Mouse (Mus musculus) CH12.LX (cell line): ENCODE measurements around the gene Il17rb. TPM values are rescaled to one million over a fixed set of nuclear protein-coding genes. Genes with fewer than 3 reads are reported as not detected.

Experiments
- DNase-seq: peaks from one replicate; pipeline ENCODE4 v3.0.0-alpha.2; 2013; ENCODE audit errors: extremely low read depth
- H3K27ac ChIP-seq: 2 replicates; pipeline ENCODE4 v1.5.1; 2012; ENCODE audit warnings: low read depth, mild to moderate bottlenecking, control low read depth, moderate library complexity; ENCODE audit not compliant: insufficient read depth
- H3K27me3 ChIP-seq: replicated peaks from 2 replicates; pipeline ENCODE3; 2012; ENCODE audit warnings: inconsistent platforms
- H3K36me3 ChIP-seq, 2 experiments: replicated peaks in 1 of 2; 2 replicates each; pipeline versions ENCODE3 to v1.6.1; 2012; ENCODE audit warnings: inconsistent platforms in 1 of 2, low read length in 1 of 2, mild to moderate bottlenecking in 1 of 2, mixed read lengths in 1 of 2, moderate library complexity in 1 of 2; ENCODE audit not compliant: control insufficient read depth in 1 of 2, insufficient read depth in 1 of 2
- H3K4me1 ChIP-seq, 2 experiments: 2 replicates each; pipeline ENCODE4 v1.6.1; 2012; ENCODE audit warnings: inconsistent platforms in 1 of 2, moderate library complexity in 1 of 2; ENCODE audit not compliant: insufficient read depth in 2 of 2, control insufficient read depth in 1 of 2
- H3K4me2 ChIP-seq: 2 replicates; pipeline ENCODE4 v1.6.1; 2012; ENCODE audit warnings: low read depth, mild to moderate bottlenecking, control low read depth; ENCODE audit not compliant: poor library complexity, insufficient read depth, severe bottlenecking
- H3K4me3 ChIP-seq, 3 experiments: fragments of 150-350 bp in 1 of 3; sonication (generic) in 1 of 3; replicated peaks in 1 of 3; 2 replicates each; pipeline versions ENCODE3 to v1.5.1; 2011 to 2012; ENCODE audit warnings: low read depth in 2 of 3, low read length in 2 of 3, mild to moderate bottlenecking in 2 of 3, moderate library complexity in 2 of 3, control low read depth in 1 of 3, improper control_type of control experiment in 1 of 3, inconsistent platforms in 1 of 3, mixed read lengths in 1 of 3; ENCODE audit not compliant: poor library complexity in 1 of 3
- H3K79me2 ChIP-seq: replicated peaks from 2 replicates; pipeline ENCODE4 v1.6.1; 2012; ENCODE audit warnings: mild to moderate bottlenecking, moderate library complexity; ENCODE audit not compliant: control insufficient read depth, poor library complexity, insufficient read depth, severe bottlenecking; ENCODE audit errors: extremely low read depth
- H3K9ac ChIP-seq: 2 replicates; pipeline ENCODE4 v1.6.1; 2012; ENCODE audit warnings: low read depth, mild to moderate bottlenecking, control low read depth, moderate library complexity; ENCODE audit not compliant: insufficient read depth
- H3K9me3 ChIP-seq: replicated peaks from 2 replicates; pipeline ENCODE3; 2012; ENCODE audit warnings: low read length, inconsistent platforms, mixed read lengths
- BHLHE40 ChIP-seq: IDR thresholded peaks from 2 replicates; pipeline ENCODE4 v1.6.1; 2011; ENCODE audit warnings: mild to moderate bottlenecking, low read depth, low read length, improper control_type of control experiment
- CTCF ChIP-seq, 2 experiments: IDR thresholded peaks in 1 of 2; conservative IDR thresholded peaks in 1 of 2; 2 replicates each; pipeline ENCODE4 v1.5.1; 2011 to 2012; ENCODE audit warnings: low read depth in 2 of 2, low read length in 2 of 2, improper control_type of control experiment in 1 of 2, inconsistent platforms in 1 of 2, mild to moderate bottlenecking in 1 of 2, moderate library complexity in 1 of 2
- ELF1 ChIP-seq: IDR thresholded peaks from 2 replicates; pipeline ENCODE4 v1.6.1; 2014; ENCODE audit warnings: low read depth, mild to moderate bottlenecking, inconsistent platforms, low read length, improper control_type of control experiment
- EP300 ChIP-seq: IDR thresholded peaks from 2 replicates; pipeline ENCODE4 v1.6.1; 2011; ENCODE audit warnings: low read length, improper control_type of control experiment
- ETS1 ChIP-seq: conservative IDR thresholded peaks from 2 replicates; pipeline ENCODE4 v1.6.1; 2012; ENCODE audit warnings: low read depth, mild to moderate bottlenecking, inconsistent platforms, low read length, improper control_type of control experiment, moderate library complexity
- HCFC1 ChIP-seq: IDR thresholded peaks from 2 replicates; pipeline ENCODE4 v1.6.1; 2012; ENCODE audit warnings: low read depth, mild to moderate bottlenecking, inconsistent platforms, low read length, improper control_type of control experiment
- JUN ChIP-seq: IDR thresholded peaks from 2 replicates; pipeline ENCODE4 v1.6.1; 2011; ENCODE audit warnings: low read depth, mild to moderate bottlenecking, low read length, improper control_type of control experiment, moderate library complexity; ENCODE audit not compliant: insufficient read depth
- MAX ChIP-seq: IDR thresholded peaks from 2 replicates; pipeline ENCODE4 v1.6.1; 2011; ENCODE audit warnings: low read length, improper control_type of control experiment
- MXI1 ChIP-seq: IDR thresholded peaks from 2 replicates; pipeline ENCODE4 v1.6.1; 2011; ENCODE audit warnings: mild to moderate bottlenecking, low read depth, low read length, improper control_type of control experiment
- MYC ChIP-seq: IDR thresholded peaks from 2 replicates; pipeline ENCODE4 v1.6.1; 2011; ENCODE audit warnings: low read depth, mild to moderate bottlenecking, improper control_type of control experiment, low read length
- NELFE ChIP-seq: IDR thresholded peaks from 2 replicates; pipeline ENCODE4 v1.6.1; 2011; ENCODE audit warnings: low read depth, low read length, improper control_type of control experiment
- NRF1 ChIP-seq: IDR thresholded peaks from 2 replicates; pipeline ENCODE4 v1.6.1; 2014; ENCODE audit warnings: low read depth, mild to moderate bottlenecking, inconsistent platforms, low read length, improper control_type of control experiment, moderate library complexity
- POLR2AphosphoS2 ChIP-seq: IDR thresholded peaks from 2 replicates; pipeline ENCODE4 v1.6.1; 2011; ENCODE audit warnings: low read depth, low read length, improper control_type of control experiment
- SMC3 ChIP-seq: IDR thresholded peaks from 2 replicates; pipeline ENCODE4 v1.6.1; 2011; ENCODE audit warnings: low read depth, low read length, improper control_type of control experiment
- TBP ChIP-seq: conservative IDR thresholded peaks from 2 replicates; pipeline ENCODE4 v1.6.1; 2011; ENCODE audit warnings: low read depth, low read length, improper control_type of control experiment
- TCF12 ChIP-seq: IDR thresholded peaks from 2 replicates; pipeline ENCODE4 v1.6.1; 2014; ENCODE audit warnings: low read depth, mild to moderate bottlenecking, inconsistent platforms, low read length, improper control_type of control experiment
- UBTF ChIP-seq: IDR thresholded peaks from 2 replicates; pipeline ENCODE4 v1.6.1; 2012; ENCODE audit warnings: low read depth, mild to moderate bottlenecking, inconsistent platforms, low read length, improper control_type of control experiment, moderate library complexity
- USF1 ChIP-seq: IDR thresholded peaks from 2 replicates; pipeline ENCODE4 v1.6.1; 2014; ENCODE audit warnings: low read depth, mild to moderate bottlenecking, inconsistent platforms, low read length, improper control_type of control experiment
- ZKSCAN1 ChIP-seq: IDR thresholded peaks from 2 replicates; pipeline ENCODE4 v1.6.1; 2012; ENCODE audit warnings: low read depth, inconsistent platforms, low read length, improper control_type of control experiment, borderline replicate concordance
- ZMIZ1 ChIP-seq: IDR thresholded peaks from 2 replicates; pipeline ENCODE4 v1.6.1; 2012; ENCODE audit warnings: low read depth, mild to moderate bottlenecking, inconsistent platforms, low read length, improper control_type of control experiment
- ZNF384 ChIP-seq: IDR thresholded peaks from 2 replicates; pipeline ENCODE4 v1.6.1; 2012; ENCODE audit warnings: low read depth, low read length, improper control_type of control experiment, inconsistent platforms
- dilution Hi-C: fragments of 300-500 bp; cut with MboI; formaldehyde crosslinking; loops from 2 replicates; pipeline ENCODE4 v1.14.3; 2020; ENCODE audit warnings: low sequenced_read_pairs; ENCODE audit not compliant: extremely low pct_unique_long_range_greater_than_20kb, extremely low pct_ligation_motif_present
- in situ Hi-C: fragments of 300-500 bp; cut with MboI; formaldehyde crosslinking; loops from 3 replicates; pipeline ENCODE4 v1.14.3; 2019; ENCODE audit warnings: low sequenced_read_pairs, low pct_ligation_motif_present, low pct_unique_long_range_greater_than_20kb, mixed read lengths
- polyA plus RNA-seq: library from polyadenylated mRNA; unstranded; fragments of >175 nt; gene quantifications from 2 replicates; pipeline ENCODE4 v1.2.1, GENCODE M21; 2012; ENCODE audit warnings: low read depth; ENCODE audit not compliant: insufficient read length
- total RNA-seq, 2 experiments: library from RNA; depleted of rRNA; stranded (reverse); fragments of 300-350 nt in 1 of 2; fragments of >200 nt in 1 of 2; gene quantifications; 2 replicates each; pipeline ENCODE4 v1.2.3; 2012 to 2014

Gene Il17rb
- total and polyA plus RNA-seq, 3 experiments: 5.0 to 12.9 (median 6.7) TPM

- Histone ChIP-seq H3K27me3 (no peaks in the 10 kb centered on the region), H3K27ac (no peak overlapping the region), H3K4me1 (peaks cover 2 to 49% of the 10 kb centered on the region in 2 experiments; a peak in 3 of 4 replicates), H3K9me3 (no peaks in the 10 kb centered on the region), H3K4me3 (no peak overlapping the region), H3K79me2 (peaks cover 22% of the 10 kb centered on the region), H3K36me3 (peaks cover 36 to 66% of the 10 kb centered on the region in 2 experiments), H3K9ac (no peak overlapping the region)
- no peak for DNase-seq
- in situ Hi-C loops: no loop called here
- TF ChIP-seq TCF12 (no peak), SMC3 (no peak), ZKSCAN1 (no peak), BHLHE40 (no peak), MYC (no peak), HCFC1 (no peak), ZNF384 (no peak), NELFE (no peak), MAX (no peak), POLR2AphosphoS2 (no peak), ZMIZ1 (no peak), CTCF (conservative IDR thresholded peaks at IDR 0.05 in 1 of 2, IDR thresholded peaks at IDR 0.05 in 1 of 2; ENCODE audit: low read depth in 2 of 2, low read length in 2 of 2) (no peak), NRF1 (no peak), JUN (no peak), UBTF (no peak), TBP (no peak), USF1 (no peak), ELF1 (no peak), MXI1 (no peak)
- TF ChIP-seq, all 38 proteins: peak for 0
- dilution Hi-C loops: no loop called here
- H3K4me2 ChIP-seq: no peak overlapping the region
These were observed 36.7 kb downstream of the Il17rb start for GRCm38 (mm10) chr14:29971993-29972392.

DNA sequence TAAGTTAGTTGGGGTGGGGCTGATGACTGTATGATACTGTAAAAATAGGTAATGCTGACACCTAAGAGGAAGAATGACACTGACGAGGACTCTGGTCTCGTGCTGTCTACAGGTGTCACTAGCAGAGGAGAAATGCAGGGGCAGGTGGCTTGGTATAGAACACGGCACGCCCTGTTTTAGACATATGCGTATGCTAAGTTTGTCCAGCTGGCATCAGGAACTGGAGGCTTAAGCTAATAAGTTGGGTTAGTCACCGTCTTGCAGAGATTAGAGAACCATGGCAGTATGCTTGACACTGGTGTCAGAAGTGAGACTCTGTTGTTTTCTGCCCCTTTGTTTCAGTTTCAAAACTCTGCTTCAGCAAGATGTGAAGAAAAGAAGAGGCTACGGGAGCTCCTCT lies 37.2 kb downstream of the Il17rb start:
- in situ Hi-C loops (no loop called here), dilution Hi-C loops (no loop called here)
- Histone ChIP-seq H3K9me3 (no peaks in the 10 kb centered on the region), H3K9ac (no peak overlapping the region), H3K4me2 (no peak overlapping the region), H3K79me2 (peaks cover 22% of the 10 kb centered on the region), H3K27me3 (no peaks in the 10 kb centered on the region), H3K36me3 (peaks cover 36 to 60% of the 10 kb centered on the region in 2 experiments), H3K4me1 (peaks cover 3 to 53% of the 10 kb centered on the region in 2 experiments; a peak in 3 of 4 replicates)
- DNase-seq: no peak
- TF ChIP-seq BHLHE40 (no peak), EP300 (no peak), ETS1 (no peak), TCF12 (no peak)
- TF ChIP-seq, all 38 proteins: peak for 0
- Histone ChIP-seq H3K27ac (no peak overlapping the region), H3K4me3 (no peak overlapping the region)
